Mouse (Mus musculus): Measurements from ENCODE around the gene Zfp706.

- no peak for TF ChIP-seq POLR2AphosphoS2 (IDR thresholded peaks at IDR 0.05; ENCODE audit: insufficient read length, low read depth)
- TF ChIP-seq MYOD1 (IDR thresholded peaks at IDR 0.05; ENCODE audit: control insufficient read depth in 1 of 3, insufficient read length in 2 of 3, low read depth in 2 of 3): no peak
- no peak for TF ChIP-seq POLR2A (IDR thresholded peaks at IDR 0.05; ENCODE audit: insufficient read length, low read depth)
- TF ChIP-seq USF1 (IDR thresholded peaks at IDR 0.05; ENCODE audit: low read depth): no peak
- TF ChIP-seq TCF12 (IDR thresholded peaks at IDR 0.05; ENCODE audit: insufficient read depth, poor library complexity, severe bottlenecking): no peak
- TF ChIP-seq MYOG (IDR thresholded peaks at IDR 0.05; ENCODE audit: control insufficient read depth in 1 of 3, insufficient read depth in 1 of 3, insufficient read length in 2 of 3, low read depth in 2 of 3): no peak
Observed at GRCm38 (mm10) chr15:36995166-36995565, 12.4 kb downstream of the Zfp706 start.

Measured in myocyte (in vitro differentiated cells).